Mouse (Mus musculus): Measurements from ENCODE around the gene Hdac2. TPM values are rescaled to one million over a fixed set of nuclear protein-coding genes. Genes with fewer than 3 reads are reported as not detected.

The Hdac2 gene
- 427 and 445 TPM in 2 replicates for polyA plus RNA-seq (2015; fragmentation: Nextera tagmentation; extraction: Ambion mirVana)

- Histone ChIP-seq H3K9me3 (no peaks in the 10 kb centered on the region), H3K4me3 (peak within 1 kb of the TSS; percentile 98), H3K36me3 (no peaks in the 10 kb centered on the region), H3K4me2 (replicated peaks) (peak within 1 kb of the TSS; percentile 62), H3K27me3 (no peaks in the 10 kb centered on the region), H3K4me1 (peaks cover 24% of the 10 kb centered on the region), H3K27ac (replicated peaks) (peak within 1 kb of the TSS; percentile 100), H3K9ac (replicated peaks) (peak within 1 kb of the TSS; percentile 99)
- WGBS = 1% methylated on average over 67 of the region's 67 CpGs
- peak; percentile 98 for ATAC-seq (replicated peaks)
Observed at GRCm38 (mm10) chr10:36974086-36974675, at the start of gene Hdac2. TSS of gene Hdac2 (plus strand) at chr10:36974544.

- Histone ChIP-seq H3K4me1 (no peaks in the 10 kb centered on the region), H3K9me3 (no peaks in the 10 kb centered on the region), H3K27me3 (no peaks in the 10 kb centered on the region), H3K4me3 (no peak overlapping the region), H3K9ac (replicated peaks) (no peak overlapping the region), H3K27ac (replicated peaks) (no peak overlapping the region), H3K36me3 (no peaks in the 10 kb centered on the region), H3K4me2 (replicated peaks) (no peak overlapping the region)
- ATAC-seq (replicated peaks) = no peak
- 70% methylated on average over 3 of the region's 3 CpGs for WGBS
Observed at GRCm38 (mm10) chr10:36928212-36928611, 46.1 kb upstream of the Hdac2 start.

GRCm38 (mm10) chr10:36935863-36936262, 38.5 kb upstream of the Hdac2 start:
- Histone ChIP-seq H3K9ac (replicated peaks) (no peak overlapping the region), H3K36me3 (no peaks in the 10 kb centered on the region), H3K9me3 (no peaks in the 10 kb centered on the region), H3K4me1 (no peaks in the 10 kb centered on the region), H3K4me3 (no peak overlapping the region), H3K4me2 (replicated peaks) (no peak overlapping the region), H3K27ac (replicated peaks) (no peak overlapping the region), H3K27me3 (no peaks in the 10 kb centered on the region)
- 82% methylated on average over 5 of the region's 5 CpGs for WGBS
- ATAC-seq (replicated peaks) = no peak

- ATAC-seq (replicated peaks) = no peak
- H3K4me1 ChIP-seq = no peaks in the 10 kb centered on the region
- no peaks in the 10 kb centered on the region for H3K27me3 ChIP-seq
- no peak overlapping the region for H3K27ac ChIP-seq (replicated peaks)
- no peaks in the 10 kb centered on the region for H3K9me3 ChIP-seq
- H3K9ac ChIP-seq (replicated peaks) = no peak overlapping the region
- WGBS = 65% methylated on average over 2 of the region's 2 CpGs
- H3K4me3 ChIP-seq = no peak overlapping the region
- H3K4me2 ChIP-seq (replicated peaks) = no peak overlapping the region
- H3K36me3 ChIP-seq = no peaks in the 10 kb centered on the region
Observed at GRCm38 (mm10) chr10:36936271-36936670, 38.1 kb upstream of the Hdac2 start.

GRCm38 (mm10) chr10:36951742-36952141, 22.6 kb upstream of the Hdac2 start:
- Histone ChIP-seq H3K4me2 (replicated peaks) (no peak overlapping the region), H3K9ac (replicated peaks) (no peak overlapping the region), H3K4me1 (no peaks in the 10 kb centered on the region), H3K9me3 (no peaks in the 10 kb centered on the region), H3K36me3 (no peaks in the 10 kb centered on the region), H3K27ac (replicated peaks) (no peak overlapping the region), H3K27me3 (no peaks in the 10 kb centered on the region), H3K4me3 (no peak overlapping the region)
- no peak for ATAC-seq (replicated peaks)
- 83% methylated on average over 2 of the region's 2 CpGs for WGBS

GRCm38 (mm10) chr10:36952622-36953021, 21.7 kb upstream of the Hdac2 start:
- ATAC-seq (replicated peaks) = no peak
- no peak overlapping the region for H3K9ac ChIP-seq (replicated peaks)
- H3K36me3 ChIP-seq = no peaks in the 10 kb centered on the region
- no peak overlapping the region for H3K4me2 ChIP-seq (replicated peaks)
- H3K4me3 ChIP-seq = no peak overlapping the region
- no peaks in the 10 kb centered on the region for H3K4me1 ChIP-seq
- WGBS = 92% methylated on average over 2 of the region's 2 CpGs
- H3K27me3 ChIP-seq = no peaks in the 10 kb centered on the region
- H3K27ac ChIP-seq (replicated peaks) = no peak overlapping the region
- no peaks in the 10 kb centered on the region for H3K9me3 ChIP-seq

- Histone ChIP-seq H3K4me2 (replicated peaks) (no peak overlapping the region), H3K27me3 (no peaks in the 10 kb centered on the region), H3K9me3 (no peaks in the 10 kb centered on the region), H3K9ac (replicated peaks) (no peak overlapping the region), H3K4me3 (no peak overlapping the region), H3K36me3 (no peaks in the 10 kb centered on the region), H3K4me1 (no peaks in the 10 kb centered on the region), H3K27ac (replicated peaks) (no peak overlapping the region)
- ATAC-seq (replicated peaks) = no peak
- 88% methylated on average over 1 of the region's 1 CpGs for WGBS
Observed at GRCm38 (mm10) chr10:36959563-36960110, 14.7 kb upstream of the Hdac2 start.

GRCm38 (mm10) chr10:36964406-36964805, 9.9 kb upstream of the Hdac2 start:
- Histone ChIP-seq H3K9me3 (no peaks in the 10 kb centered on the region), H3K27ac (replicated peaks) (no peak overlapping the region), H3K36me3 (no peaks in the 10 kb centered on the region), H3K27me3 (no peaks in the 10 kb centered on the region), H3K4me1 (no peaks in the 10 kb centered on the region), H3K4me3 (no peak overlapping the region), H3K9ac (replicated peaks) (no peak overlapping the region), H3K4me2 (replicated peaks) (no peak overlapping the region)
- WGBS = 66% methylated on average over 2 of the region's 2 CpGs
- no peak for ATAC-seq (replicated peaks)

GRCm38 (mm10) chr10:36974676-36975520, 554 bp downstream of the Hdac2 start:
- Histone ChIP-seq H3K36me3 (no peaks in the 10 kb centered on the region), H3K27ac (replicated peaks) (peak overlapping the region; percentile 100), H3K9ac (replicated peaks) (peak overlapping the region; percentile 99), H3K4me1 (peaks cover 24% of the 10 kb centered on the region), H3K27me3 (no peaks in the 10 kb centered on the region), H3K4me3 (peak overlapping the region; percentile 98), H3K9me3 (no peaks in the 10 kb centered on the region), H3K4me2 (replicated peaks) (peak overlapping the region; percentile 62)
- peak; percentile 80 for ATAC-seq (replicated peaks)
- WGBS = 1% methylated on average over 51 of the region's 63 CpGs

- no peak overlapping the region for H3K4me3 ChIP-seq
- peaks cover 9% of the 10 kb centered on the region; the same call in 1 of the 2 replicates for H3K36me3 ChIP-seq
- H3K4me2 ChIP-seq (replicated peaks) = no peak overlapping the region
- no peak for ATAC-seq (replicated peaks)
- no peaks in the 10 kb centered on the region for H3K9me3 ChIP-seq
- no peak overlapping the region for H3K27ac ChIP-seq (replicated peaks)
- peaks cover 6% of the 10 kb centered on the region for H3K4me1 ChIP-seq
- no peaks in the 10 kb centered on the region for H3K27me3 ChIP-seq
- no peak overlapping the region for H3K9ac ChIP-seq (replicated peaks)
- 93% methylated on average over 4 of the region's 4 CpGs for WGBS
Observed at GRCm38 (mm10) chr10:36981866-36982265, 7.5 kb downstream of the Hdac2 start.

- WGBS = 99% methylated on average over 2 of the region's 2 CpGs
- H3K27me3 ChIP-seq = no peaks in the 10 kb centered on the region
- H3K36me3 ChIP-seq = peaks cover 75% of the 10 kb centered on the region
- ATAC-seq (replicated peaks) = no peak
- no peak overlapping the region for H3K4me2 ChIP-seq (replicated peaks)
- H3K4me3 ChIP-seq = no peak overlapping the region
- no peak overlapping the region for H3K9ac ChIP-seq (replicated peaks)
- H3K27ac ChIP-seq (replicated peaks) = no peak overlapping the region
- H3K4me1 ChIP-seq = no peaks in the 10 kb centered on the region
- H3K9me3 ChIP-seq = no peaks in the 10 kb centered on the region
Observed at GRCm38 (mm10) chr10:36992149-36992548, 17.8 kb downstream of the Hdac2 start.

GRCm38 (mm10) chr10:37000839-37001238, 26.5 kb downstream of the Hdac2 start:
- no peak for ATAC-seq (replicated peaks)
- no peak overlapping the region for H3K27ac ChIP-seq (replicated peaks)
- WGBS = 94% methylated on average over 2 of the region's 2 CpGs

More at GRCm38 (mm10) chr10:37000839-37001238, 26.5 kb downstream of the Hdac2 start:
- Histone ChIP-seq H3K4me1 (no peaks in the 10 kb centered on the region), H3K9ac (replicated peaks) (no peak overlapping the region), H3K9me3 (no peaks in the 10 kb centered on the region), H3K36me3 (peaks cover 76% of the 10 kb centered on the region), H3K27me3 (no peaks in the 10 kb centered on the region), H3K4me2 (replicated peaks) (no peak overlapping the region), H3K4me3 (no peak overlapping the region)

All from forebrain, embryonic 15.5 days (tissue).